Mouse (Mus musculus): ENCODE results near the gene Tedc1. TPM values are rescaled to one million over a fixed set of nuclear protein-coding genes. Genes with fewer than 3 reads are reported as not detected.
"Not testable (repeated sequence)": the region's sequence is repeated elsewhere in the genome, so short reads cannot be mapped to it uniquely, and the experiment has no call there.

The Tedc1 gene
- total RNA-seq, 2 experiments from 2014 or later = 0.61 to 0.83 TPM

DNA sequence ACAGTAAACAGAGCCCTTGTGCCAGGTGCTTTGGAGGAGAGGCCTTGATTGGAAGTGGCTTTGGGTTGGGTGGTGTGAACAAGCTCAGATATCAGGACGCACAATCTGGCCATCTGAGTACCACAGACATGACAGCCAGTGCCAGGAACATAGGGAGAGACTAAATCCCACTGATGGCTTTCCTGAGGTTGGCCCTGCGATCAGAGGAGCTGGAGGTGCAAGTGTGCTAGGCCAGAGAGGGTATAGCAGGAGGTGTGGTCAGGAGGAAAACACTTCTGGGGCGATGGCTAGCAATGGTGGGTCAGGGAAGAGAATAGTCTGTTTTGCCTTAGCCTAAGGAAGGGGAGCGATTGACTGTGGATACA is 30.8 kb downstream of the Tedc1 start:
- intact Hi-C loops (cut with DNase I) = no loop called here
- DNase-seq (ENCODE audit: low spot score) = no peak

DNA sequence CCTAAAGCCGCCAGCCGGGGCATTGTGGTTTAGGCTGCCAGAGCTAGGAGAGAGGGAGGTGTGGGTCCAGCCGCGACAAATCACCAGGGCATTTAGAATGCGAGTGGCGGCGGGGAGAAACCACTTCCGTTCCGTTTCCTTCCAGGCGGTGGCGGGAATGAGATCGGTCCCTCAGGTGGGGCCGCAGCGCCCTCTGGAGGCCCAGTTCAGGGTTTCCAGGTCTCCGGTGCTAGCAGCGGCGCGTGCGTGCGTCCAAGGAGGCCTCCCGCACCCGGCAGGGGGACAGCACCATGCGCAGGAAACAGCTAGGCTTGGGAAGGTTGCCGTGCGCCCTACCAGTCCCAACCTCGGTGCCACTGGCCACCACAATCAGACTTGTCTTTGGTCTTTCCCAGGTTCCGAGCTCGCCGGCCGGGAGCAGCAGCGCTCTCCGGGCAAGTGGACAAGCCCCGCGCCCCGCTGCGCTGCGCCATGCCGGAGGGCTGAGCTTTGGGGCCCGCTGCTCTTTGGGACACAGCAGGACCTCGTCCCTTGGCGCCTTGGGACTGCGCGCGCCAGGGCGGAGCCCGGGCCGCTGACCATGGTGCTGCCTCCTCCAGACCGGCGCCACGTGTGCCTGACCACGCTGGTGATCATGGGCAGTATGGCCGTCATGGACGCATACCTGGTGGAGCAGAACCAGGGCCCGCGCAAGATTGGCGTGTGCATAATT is 31.5 kb downstream of the Tedc1 start:
- DNase-seq (ENCODE audit: low spot score) = no peak
- intact Hi-C loops (cut with DNase I) = no loop called here

DNA sequence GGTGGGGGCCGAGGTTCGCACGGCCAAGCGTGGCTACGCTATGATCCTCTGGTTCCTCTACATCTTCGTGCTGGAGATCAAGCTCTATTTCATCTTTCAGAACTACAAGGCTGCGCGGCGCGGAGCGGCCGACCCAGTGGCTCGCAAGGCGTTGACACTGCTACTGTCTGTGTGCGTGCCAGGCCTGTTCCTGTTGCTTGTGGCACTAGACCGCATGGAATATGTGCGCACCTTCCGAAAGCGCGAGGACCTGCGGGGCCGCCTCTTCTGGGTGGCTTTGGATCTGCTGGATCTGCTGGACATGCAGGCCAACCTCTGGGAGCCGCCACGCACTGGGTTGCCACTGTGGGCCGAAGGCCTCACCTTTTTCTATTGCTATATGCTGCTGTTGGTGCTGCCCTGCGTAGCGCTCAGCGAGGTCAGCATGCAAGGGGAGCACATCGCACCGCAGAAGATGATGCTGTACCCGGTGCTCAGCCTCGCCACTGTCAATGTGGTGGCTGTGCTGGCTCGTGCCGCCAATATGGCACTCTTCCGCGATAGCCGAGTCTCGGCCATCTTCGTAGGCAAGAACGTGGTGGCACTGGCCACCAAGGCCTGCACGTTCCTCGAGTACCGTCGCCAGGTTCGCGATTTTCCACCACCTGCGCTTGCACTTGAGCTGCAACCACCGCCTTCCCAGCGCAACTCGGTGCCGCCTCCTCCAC is 32.3 kb downstream of the Tedc1 start:
- intact Hi-C loops (cut with DNase I) = no loop called here
- no peak for DNase-seq (ENCODE audit: low spot score)

DNA sequence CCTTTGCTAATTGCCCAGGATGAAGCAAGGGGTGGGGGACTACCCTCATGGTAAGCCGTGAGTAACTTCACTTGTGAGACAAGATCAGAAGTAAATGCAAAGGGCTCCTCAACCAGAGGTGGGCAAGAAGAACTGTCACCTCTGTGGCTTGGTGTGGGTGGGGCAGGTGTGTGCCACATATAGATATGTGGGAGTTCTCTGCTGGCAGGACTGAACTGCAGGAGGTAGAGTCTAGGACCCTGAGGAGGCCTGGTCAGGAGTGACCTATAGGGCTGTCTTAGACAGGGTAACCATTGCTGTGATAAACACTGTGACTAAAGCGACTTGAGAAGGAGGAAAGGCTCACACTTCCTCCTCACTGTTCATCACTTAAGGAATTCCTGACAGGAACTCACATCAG is 37.2 kb downstream of the Tedc1 start:
- DNase-seq (ENCODE audit: low spot score) = no peak
- intact Hi-C loops (cut with DNase I) = no loop called here

DNA sequence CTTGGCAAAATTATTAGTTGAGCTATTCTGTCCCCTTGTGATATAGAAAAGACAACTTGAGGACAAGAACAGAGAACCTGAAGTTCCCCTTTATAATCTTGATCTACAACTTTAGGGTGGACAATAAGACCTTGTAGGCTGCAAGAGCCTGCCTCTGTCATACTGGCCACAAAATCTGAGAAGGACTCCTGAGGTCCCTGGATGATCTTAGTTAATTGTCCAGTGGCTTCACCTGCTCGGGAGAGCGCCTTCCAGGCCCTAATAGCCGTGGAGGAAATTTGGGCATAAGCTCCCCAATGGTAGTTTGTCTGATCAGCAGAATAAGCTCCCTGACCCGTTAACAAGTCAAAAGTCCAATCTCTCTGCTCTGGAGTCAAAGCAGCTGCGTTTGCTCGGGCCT is 42.9 kb downstream of the Tedc1 start:
- DNase-seq (ENCODE audit: low spot score); intact Hi-C loops (cut with DNase I): not testable (repeated sequence)

DNA sequence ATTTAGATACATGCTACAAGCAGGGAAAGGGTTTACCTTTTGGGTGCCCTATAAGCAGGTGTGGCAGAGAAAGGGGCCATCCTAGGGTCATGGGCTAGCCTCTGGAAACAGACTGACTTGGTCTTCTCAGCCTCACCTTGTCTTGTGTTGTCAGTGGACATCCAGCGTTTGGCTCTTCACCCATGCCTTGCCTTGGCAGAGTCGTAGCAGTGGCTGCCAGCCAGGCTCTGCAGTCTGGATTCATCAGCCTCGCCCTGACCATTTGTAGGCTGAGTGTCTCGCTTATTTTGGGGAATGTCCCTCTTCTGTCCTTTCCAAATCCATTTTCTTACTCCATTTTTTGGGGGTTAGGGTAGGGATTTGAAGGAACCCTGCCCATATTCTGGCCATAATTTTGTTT is 45.1 kb downstream of the Tedc1 start:
- no peak for DNase-seq (ENCODE audit: low spot score)
- intact Hi-C loops (cut with DNase I) = no loop called here

DNA sequence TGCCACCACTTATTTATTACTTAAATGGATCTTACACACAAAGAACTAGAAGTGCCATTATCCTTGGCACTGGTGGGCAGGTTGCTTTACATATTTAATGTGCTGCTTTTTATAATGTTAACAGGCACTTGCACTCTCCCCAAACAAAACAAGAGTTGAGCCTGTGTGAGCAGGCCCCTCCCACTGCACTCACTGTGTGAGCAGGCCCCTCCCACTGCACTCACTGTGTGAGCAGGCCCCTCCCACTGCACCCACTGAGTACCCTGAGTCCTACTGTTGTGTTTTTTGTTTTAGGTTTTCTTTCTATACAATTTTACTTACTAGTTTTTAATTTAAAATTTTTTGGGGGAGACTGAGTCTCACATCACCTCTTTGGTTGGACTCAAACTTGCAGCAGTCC is 45.8 kb downstream of the Tedc1 start:
- no peak for DNase-seq (ENCODE audit: low spot score)
- intact Hi-C loops (cut with DNase I) = no loop called here

DNA sequence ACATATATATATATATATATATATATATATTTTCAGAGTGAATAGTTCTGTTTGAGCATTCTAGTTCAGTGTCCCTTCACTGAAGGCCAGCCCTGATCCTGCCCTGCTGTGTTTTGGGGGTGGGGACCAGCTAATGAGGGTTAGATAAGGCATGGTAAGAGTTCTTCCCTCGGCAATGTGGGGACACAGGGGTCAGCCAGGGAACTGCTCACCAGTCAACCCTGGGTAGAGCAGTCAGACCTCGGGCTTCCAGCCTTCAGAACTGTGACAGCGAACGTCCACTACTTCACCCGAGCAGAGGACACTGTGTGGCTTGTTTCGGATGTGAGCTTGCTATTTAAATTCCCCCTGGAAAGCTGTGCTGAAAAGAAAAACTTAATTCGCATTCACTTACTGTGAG is 47.3 kb downstream of the Tedc1 start:
- no peak for DNase-seq (ENCODE audit: low spot score)
- intact Hi-C loops (cut with DNase I) = no loop called here

DNA sequence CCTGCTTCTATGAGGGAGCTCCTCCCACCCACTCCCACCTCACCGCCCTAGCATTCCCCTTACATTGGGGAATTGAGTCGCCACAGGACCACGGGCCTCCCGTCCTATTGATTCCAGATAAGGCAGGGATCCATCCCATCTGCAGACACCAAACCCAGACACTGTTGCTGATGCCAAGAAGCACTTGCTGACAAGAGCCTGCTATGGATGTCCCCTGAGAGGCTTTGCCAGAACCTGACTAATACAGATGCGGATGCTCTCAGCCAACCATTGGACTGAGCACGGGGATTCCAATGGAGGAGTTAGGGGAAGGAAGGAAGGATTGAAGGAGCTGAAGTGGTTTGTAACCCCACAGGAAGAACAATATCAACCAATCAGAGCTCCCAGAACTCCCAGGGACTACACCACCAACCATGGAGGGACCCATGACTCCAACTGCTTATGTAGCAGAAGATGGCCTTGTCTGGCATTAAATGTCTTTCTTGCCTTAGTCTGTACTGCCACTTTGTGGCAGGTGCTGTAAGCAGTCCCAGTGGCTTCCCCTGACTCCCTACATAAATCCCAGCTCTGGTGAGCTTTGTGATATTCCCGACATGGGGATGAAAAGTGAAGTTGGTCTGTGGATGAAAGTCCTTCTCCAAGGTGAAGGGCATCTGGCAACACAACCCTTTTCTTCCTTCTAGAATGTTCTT is 49.2 kb downstream of the Tedc1 start:
- no peak for DNase-seq (ENCODE audit: low spot score)

DNA sequence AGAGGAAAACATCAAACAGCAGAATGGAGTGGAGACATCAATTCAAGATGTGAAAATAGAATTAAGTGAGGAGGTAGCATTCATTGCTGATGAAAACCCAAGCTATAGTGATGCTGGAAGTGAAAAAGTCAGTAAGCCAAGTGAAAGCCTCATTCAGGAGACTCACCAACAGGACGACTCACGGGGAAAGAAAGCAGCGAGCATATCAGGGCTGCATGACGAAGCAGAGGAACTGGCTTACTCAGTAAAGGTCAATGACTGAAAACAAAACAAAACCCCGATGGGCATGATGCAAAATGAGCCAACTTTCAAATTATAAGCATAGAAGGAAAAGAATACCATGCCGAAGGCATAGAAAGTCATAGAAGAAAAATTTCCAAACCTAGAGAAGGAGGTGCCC is 51.5 kb downstream of the Tedc1 start:
- DNase-seq (ENCODE audit: low spot score) = no peak
- intact Hi-C loops (cut with DNase I) = no loop called here

More for the DNA sequence above, 49.2 kb downstream of the Tedc1 start:
- intact Hi-C loops (cut with DNase I) = no loop called here

DNA sequence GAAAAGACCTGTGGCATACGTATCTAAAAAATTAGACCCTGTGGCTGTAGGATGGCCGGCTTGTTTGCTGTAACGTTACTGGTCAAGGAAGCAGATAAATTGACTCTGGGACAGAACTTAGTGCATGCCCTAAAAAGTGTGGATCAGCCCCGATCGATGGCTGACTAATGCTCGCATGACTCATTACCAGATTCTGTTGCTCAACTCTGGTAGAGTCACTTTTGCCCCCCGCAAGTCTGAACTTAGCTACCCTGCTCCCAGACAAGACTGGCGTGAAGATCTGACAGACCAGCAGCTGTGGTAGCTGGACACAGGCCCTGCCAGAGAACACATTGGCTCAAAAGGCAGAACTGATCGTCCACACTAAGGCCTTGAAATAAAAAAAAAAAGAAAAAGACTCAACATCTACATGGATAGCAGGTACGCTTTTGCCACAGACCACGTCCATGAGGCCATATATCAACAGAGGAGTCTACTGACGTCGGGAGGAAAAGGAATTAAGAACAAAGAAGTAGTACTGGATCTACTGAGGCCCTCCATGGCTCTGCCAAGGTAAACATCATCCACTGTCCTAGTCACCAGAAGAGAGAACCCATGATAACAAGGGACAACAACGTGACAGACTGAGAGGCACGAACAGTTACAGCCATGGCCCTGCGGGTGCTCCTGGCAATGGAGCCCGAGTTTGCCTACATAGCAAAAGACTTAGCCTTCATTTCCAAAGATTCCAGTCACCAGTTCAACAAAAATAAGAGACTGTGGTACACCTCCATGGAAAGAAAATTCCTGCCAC is 54.6 kb downstream of the Tedc1 start:
- intact Hi-C loops (cut with DNase I) = no loop called here
- DNase-seq (ENCODE audit: low spot score) = no peak

DNA sequence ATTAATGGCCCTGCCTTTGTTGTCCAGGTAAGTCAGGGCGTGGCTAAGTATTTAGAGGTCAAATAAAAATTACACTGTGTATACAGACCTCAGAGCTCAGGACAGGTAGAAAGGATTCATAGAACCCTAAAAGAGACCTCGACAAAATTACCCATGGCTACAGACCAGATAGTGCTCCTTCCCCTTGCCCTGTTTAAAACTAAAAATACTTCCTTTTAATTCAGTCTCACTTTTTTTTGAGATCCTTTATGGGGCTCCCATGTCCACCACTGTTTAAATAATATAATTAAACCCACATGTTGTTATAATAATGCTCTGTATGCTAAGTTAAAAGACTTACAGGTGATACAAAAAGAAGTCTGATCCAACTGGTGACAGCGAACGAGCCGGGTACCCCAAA is 55.6 kb downstream of the Tedc1 start:
- DNase-seq (ENCODE audit: low spot score) = no peak

DNA sequence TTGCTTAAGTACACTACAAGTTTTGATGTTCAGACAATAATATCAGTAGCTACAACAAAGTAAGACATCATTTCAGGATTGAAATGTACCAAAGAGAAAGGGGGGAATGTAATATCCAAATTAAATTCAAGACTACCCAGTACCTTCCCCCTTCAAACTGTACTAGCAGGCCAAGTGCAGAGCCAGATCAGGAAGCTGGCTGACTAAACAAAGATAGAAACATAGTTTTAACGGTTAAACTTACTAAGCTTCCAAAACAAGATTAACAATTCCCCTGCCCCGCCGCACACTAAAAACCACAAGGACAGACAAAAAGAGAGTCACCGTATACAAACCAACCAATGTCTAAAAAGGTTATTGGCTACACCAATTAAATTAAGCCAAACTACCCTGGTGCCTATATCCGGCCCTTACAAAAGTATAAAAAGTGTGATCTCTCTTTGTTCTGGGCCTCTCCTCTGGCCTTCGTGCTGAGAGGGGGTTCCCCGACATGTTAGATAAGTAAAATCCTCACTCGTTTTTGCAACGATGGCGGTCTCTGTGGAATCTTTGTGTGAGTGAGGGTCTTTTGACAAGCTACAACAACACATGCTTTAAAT is 56.2 kb downstream of the Tedc1 start:
- no peak for DNase-seq (ENCODE audit: low spot score)
- intact Hi-C loops (cut with DNase I) = no loop called here

More for the DNA sequence above, 55.6 kb downstream of the Tedc1 start:
- intact Hi-C loops (cut with DNase I) = no loop called here

DNA sequence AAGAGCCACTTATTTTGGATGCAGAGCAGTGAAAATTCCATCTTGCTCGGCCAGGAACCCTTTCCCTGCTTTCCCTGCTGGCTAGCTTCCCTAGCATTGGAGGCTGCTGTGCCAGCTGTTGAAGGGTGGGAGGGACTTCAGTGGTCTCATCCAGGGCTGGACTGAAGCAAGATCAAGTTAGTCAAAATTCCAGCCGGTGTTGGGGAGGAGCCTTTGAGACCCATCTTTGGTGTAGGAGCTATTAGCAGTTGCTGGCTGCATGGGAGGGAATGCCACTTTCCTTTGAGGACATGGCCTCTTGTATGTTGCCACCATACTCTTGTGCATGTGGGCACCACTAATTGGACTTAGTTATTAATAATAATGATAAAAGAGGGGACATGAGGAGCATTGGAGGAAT is 57.0 kb downstream of the Tedc1 start:
- no peak for DNase-seq (ENCODE audit: low spot score)
- intact Hi-C loops (cut with DNase I) = no loop called here

DNA sequence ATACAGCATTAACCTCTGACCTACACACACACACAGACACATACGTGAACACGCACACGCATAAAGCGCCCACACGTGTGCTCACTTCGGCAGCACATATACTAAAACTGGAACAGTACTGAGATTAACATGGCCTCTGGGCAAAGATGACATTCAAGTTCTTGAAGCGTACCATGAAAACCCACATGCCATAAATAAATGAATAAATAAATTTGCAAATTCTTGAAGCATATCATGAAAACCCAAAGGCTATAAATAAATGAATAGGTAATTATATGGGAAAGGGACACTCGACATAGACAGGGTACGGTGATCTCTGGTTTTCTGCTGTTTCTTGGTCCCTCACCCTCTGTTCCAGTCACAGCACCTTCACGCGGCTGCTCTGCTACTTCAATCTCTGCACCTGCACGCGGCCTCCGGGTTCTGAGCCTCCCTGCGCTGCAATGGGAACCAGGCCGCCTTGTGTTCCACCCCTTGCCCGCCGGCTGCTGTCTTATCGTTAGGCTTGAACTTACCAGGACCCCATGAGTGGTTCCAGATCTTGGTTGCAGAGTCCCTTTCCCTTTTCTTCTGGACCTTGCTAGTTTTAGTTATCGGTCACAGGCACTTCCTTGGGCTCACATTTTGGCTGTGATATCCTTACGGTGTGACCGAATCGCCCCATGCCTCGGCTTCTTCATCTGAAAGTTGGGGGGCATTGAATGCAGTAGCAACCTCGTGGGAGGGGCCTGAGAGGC is 58.0 kb downstream of the Tedc1 start:
- DNase-seq (ENCODE audit: low spot score) = no peak
- intact Hi-C loops (cut with DNase I) = no loop called here

DNA sequence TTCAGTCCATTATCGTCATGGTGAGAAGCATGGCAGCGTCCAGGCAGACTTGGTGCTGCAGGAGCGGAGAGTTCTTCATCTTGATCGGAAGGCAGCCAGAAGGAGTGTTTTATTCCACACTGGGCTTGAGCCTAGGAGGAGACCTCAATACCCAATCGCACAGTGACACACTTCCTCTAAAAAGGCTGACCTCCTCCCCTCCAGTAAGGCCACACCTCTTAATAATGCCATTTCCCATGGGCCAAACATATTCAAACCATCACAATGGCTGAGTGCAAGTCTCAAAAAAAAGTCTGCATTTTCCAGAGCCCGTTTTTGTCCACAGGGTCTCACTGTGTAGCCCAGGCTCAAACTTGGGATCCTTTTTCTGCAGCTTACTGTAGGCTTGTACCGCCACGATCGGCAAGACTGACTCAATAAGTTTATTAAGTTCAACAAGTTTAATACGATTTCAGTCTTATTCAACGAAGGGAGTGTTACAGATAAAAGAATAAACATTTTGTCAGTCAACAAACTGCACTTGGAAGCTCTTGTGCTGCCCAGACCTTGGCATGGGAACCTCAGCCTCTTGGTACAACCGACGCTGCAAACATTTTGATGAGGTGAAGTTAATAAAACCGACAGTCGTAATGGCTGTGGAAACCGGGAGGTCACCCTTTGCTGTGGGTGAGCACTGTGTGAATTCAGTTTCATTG is 58.9 kb downstream of the Tedc1 start:
- intact Hi-C loops (cut with DNase I) = no loop called here
- DNase-seq (ENCODE audit: low spot score) = no peak
